Mouse (Mus musculus) thymus, adult 18-20 months (tissue): ENCODE data around the gene Hmgn5.

Experiments
- DNase-seq, 2 experiments: peaks; one replicate each; pipeline ENCODE4 v3.0.0; 2022; ENCODE audit warnings: mixed read lengths in 2 of 2

Gene Hmgn5

GRCm38 (mm10) chrX:109013283-109013682, at the start of gene Hmgn5:
Gene Hmgn5 (minus strand): TSS chrX:109013404.
- DNase-seq = peak; percentile 79 to 91

DNA sequence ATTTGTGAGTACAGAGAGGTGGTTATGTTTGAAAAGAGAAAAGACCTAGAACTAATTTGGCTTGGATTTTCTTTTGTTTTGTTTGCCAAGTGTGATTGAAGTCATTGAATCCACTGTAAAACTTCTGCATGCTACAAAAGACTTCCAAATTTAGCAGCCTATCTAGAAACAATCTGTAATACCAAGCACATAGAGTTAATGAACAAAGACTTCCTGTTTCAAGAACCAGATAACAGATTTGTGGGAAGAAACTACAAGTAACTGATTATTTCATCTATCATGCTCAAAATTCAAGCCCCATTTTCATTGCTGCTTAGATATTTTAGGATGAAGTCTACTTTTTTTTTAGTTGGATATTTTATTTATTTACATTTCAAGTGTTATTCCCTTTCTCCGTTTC, 34.6 kb upstream of the Hmgn5 start:
- DNase-seq = no peak

- DNase-seq = no peak
Measured at GRCm38 (mm10) chrX:109026224-109026623, 13.0 kb upstream of the Hmgn5 start.

- no peak for DNase-seq
Measured at GRCm38 (mm10) chrX:109020858-109021257, 7.7 kb upstream of the Hmgn5 start.

- DNase-seq = no peak
Measured at GRCm38 (mm10) chrX:109014166-109014565, 962 bp upstream of the Hmgn5 start.

DNA sequence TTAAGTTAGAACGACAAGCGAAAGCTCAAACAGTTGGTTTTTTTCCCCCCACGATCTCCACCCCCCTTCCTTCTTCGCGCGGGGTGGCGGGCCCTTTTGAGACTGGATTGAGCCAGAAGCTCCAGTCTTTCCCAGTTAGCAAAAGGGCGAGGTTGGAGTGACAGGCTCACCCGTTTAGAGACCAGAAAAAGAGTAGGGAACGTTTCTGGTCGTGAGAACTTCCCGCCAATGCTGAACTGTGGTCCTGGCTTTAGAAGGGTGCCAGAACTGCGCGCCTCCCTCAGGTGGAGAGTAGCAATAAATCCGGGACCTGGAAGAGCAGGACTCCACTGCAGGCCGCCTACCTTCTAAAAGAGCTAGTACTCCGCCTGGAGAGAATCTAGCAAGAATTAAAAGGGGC, 482 bp upstream of the Hmgn5 start:
- peak in 1 of 2 experiments; percentile 30 for DNase-seq

DNA sequence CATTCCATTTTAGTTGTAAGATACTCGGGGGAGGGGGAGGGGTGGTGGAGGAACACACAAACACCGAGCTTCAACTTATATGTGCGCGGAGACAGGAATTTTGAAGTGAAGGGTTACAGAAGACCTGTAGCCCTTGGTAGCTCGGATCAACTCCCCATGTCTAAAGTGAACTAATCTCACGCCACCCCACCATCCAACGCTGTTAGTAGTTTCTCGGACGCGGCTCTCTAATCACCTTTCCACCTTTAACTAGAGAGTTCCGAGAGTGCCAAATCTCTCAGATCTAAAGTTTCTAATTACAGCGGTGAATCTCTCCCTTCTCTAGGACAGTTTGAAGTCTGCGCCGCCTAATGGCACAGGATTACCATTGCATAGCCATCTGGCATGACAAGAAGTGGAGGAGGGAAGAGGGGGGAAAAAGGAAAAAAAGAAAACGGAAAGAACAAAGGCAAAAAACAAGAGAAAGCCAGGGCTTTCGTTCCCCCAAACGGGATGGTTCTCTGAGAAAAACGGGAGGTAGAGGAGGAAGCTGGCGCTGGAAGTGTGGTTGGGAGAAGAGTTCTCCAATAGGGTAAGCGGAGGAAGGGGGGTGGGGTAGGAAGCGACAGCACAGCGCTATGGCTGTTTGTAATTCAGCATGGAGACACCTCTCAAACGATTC, 703 bp downstream of the Hmgn5 start:
- peak in 1 of 2 experiments; percentile 39 for DNase-seq

- DNase-seq = no peak
Measured at GRCm38 (mm10) chrX:109011611-109012185, 1.5 kb downstream of the Hmgn5 start.

GRCm38 (mm10) chrX:109001277-109001676, 11.9 kb downstream of the Hmgn5 start:
- no peak for DNase-seq
